In the genomic region with DNA sequence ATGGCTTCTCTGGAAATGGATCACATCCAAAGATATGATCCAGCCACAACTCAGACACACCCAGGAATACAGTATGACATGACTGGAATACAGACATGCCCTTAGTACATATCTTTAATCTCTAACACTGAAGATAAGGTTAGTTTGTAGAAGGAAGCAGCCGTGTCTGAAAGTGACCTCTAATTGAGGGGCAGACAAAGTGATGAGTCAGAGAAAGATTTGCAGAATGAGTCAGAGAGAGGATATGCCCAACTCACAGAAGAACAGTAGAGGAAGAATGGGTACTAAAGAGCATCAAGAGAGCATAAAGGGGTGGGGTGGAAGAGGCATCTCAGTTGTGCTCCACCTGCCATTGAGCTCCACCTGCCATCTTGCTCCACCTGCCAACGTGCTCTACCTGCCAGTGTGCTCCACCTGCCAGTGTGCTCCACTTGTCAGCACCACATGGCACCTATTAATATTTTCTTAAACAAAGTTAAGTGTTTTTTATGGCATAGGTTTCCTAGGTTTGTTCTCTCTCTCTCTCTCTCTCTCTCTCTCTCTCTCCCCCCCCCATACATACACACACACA, we compare ENCODE assay signal across 2 mouse cellular contexts.
TF ChIP-seq lines count a peak whose summit lies in the region.

No protein-coding gene starts in this region.

TF ChIP-seq in CH12.LX, 34 proteins besides CTCF, POLR2A, EP300 and RAD21:
- TF ChIP-seq RCOR1 (conservative IDR thresholded peaks at IDR 0.05; ENCODE audit: low read depth, low read length) (no peak), JUN (IDR thresholded peaks at IDR 0.05; ENCODE audit: insufficient read depth, low read depth, low read length) (peak; percentile 54; the same call in 1 of the 2 replicates), IRF4 (IDR thresholded peaks at IDR 0.05; ENCODE audit: low read depth, low read length) (peak; percentile 57), ELF1 (IDR thresholded peaks at IDR 0.05; ENCODE audit: low read depth, low read length) (no peak), USF1 (IDR thresholded peaks at IDR 0.05; ENCODE audit: low read depth, low read length) (no peak), TBP (conservative IDR thresholded peaks at IDR 0.05; ENCODE audit: low read depth, low read length) (no peak), CHD2 (IDR thresholded peaks at IDR 0.05; ENCODE audit: low read length) (no peak), MEF2A (IDR thresholded peaks at IDR 0.05; ENCODE audit: borderline replicate concordance, low read depth, low read length) (no peak), ETS1 (conservative IDR thresholded peaks at IDR 0.05; ENCODE audit: low read depth, low read length) (no peak), MYC (IDR thresholded peaks at IDR 0.05; ENCODE audit: low read depth, low read length) (no peak), CHD1 (IDR thresholded peaks at IDR 0.05; ENCODE audit: low read depth, low read length) (no peak), MAFK (IDR thresholded peaks at IDR 0.05; ENCODE audit: insufficient replicate concordance, low read length) (no peak), NELFE (IDR thresholded peaks at IDR 0.05; ENCODE audit: low read depth, low read length) (no peak), BHLHE40 (IDR thresholded peaks at IDR 0.05; ENCODE audit: low read depth, low read length) (no peak), UBTF (IDR thresholded peaks at IDR 0.05; ENCODE audit: low read depth, low read length) (no peak), ZKSCAN1 (IDR thresholded peaks at IDR 0.05; ENCODE audit: borderline replicate concordance, low read depth, low read length) (no peak), POLR2AphosphoS2 (IDR thresholded peaks at IDR 0.05; ENCODE audit: low read depth, low read length) (no peak), JUND (conservative IDR thresholded peaks at IDR 0.05; ENCODE audit: low read depth, low read length) (peak; percentile 72), NRF1 (IDR thresholded peaks at IDR 0.05; ENCODE audit: low read depth, low read length) (no peak), MXI1 (IDR thresholded peaks at IDR 0.05; ENCODE audit: low read depth, low read length) (no peak), GABPA (IDR thresholded peaks at IDR 0.05; ENCODE audit: insufficient replicate concordance, low read depth, low read length) (no peak)

TF ChIP-seq in myocyte, 11 proteins besides CTCF, POLR2A, EP300 and RAD21:
- no peak for TF ChIP-seq MAX (IDR thresholded peaks at IDR 0.05; ENCODE audit: low read depth)
- TF ChIP-seq SRF (IDR thresholded peaks at IDR 0.05; ENCODE audit: control insufficient read depth, insufficient read length, low read depth): no peak
- TF ChIP-seq REST (IDR thresholded peaks at IDR 0.05; ENCODE audit: insufficient read depth, insufficient read length): no peak
- TF ChIP-seq POLR2AphosphoS2 (IDR thresholded peaks at IDR 0.05; ENCODE audit: insufficient read length, low read depth): no peak
- no peak for TF ChIP-seq TCF3 (IDR thresholded peaks at IDR 0.05; ENCODE audit: insufficient read length, low read depth)
- TF ChIP-seq TCF12 (IDR thresholded peaks at IDR 0.05; ENCODE audit: insufficient read depth, poor library complexity, severe bottlenecking): no peak
- peak in 1 of 3 experiments; percentile 73 for TF ChIP-seq MYOD1 (IDR thresholded peaks at IDR 0.05; ENCODE audit: control insufficient read depth in 1 of 3, insufficient read length in 2 of 3, low read depth in 2 of 3)
- TF ChIP-seq MYOG (IDR thresholded peaks at IDR 0.05; ENCODE audit: control insufficient read depth in 1 of 3, insufficient read depth in 1 of 3, insufficient read length in 2 of 3, low read depth in 2 of 3): peak in 2 of 3 experiments; percentile 22 to 25
- no peak for TF ChIP-seq E2F4 (IDR thresholded peaks at IDR 0.05; ENCODE audit: insufficient read depth)
- TF ChIP-seq USF1 (IDR thresholded peaks at IDR 0.05; ENCODE audit: low read depth): no peak
- TF ChIP-seq CEBPB (IDR thresholded peaks at IDR 0.05; ENCODE audit: insufficient read depth, poor library complexity, severe bottlenecking): no peak
TF ChIP-seq in myocyte: peak in this region for 2.
